Mouse (Mus musculus): ENCODE measurements around the gene Copb1. TPM values are rescaled to one million over a fixed set of nuclear protein-coding genes. Genes with fewer than 3 reads are reported as not detected.
"Not testable (repeated sequence)": the region's sequence is repeated elsewhere in the genome, so short reads cannot be mapped to it uniquely, and the experiment has no call there.

Gene Copb1
- total RNA-seq, 2 experiments from 2014 or later: 40.0 to 44.6 TPM

- DNase-seq (ENCODE audit: low spot score): no peak
- intact Hi-C loops (cut with DNase I): no loop called here
Observed at GRCm38 (mm10) chr7:114232982-114233381, 21.5 kb downstream of the Copb1 start.

DNA sequence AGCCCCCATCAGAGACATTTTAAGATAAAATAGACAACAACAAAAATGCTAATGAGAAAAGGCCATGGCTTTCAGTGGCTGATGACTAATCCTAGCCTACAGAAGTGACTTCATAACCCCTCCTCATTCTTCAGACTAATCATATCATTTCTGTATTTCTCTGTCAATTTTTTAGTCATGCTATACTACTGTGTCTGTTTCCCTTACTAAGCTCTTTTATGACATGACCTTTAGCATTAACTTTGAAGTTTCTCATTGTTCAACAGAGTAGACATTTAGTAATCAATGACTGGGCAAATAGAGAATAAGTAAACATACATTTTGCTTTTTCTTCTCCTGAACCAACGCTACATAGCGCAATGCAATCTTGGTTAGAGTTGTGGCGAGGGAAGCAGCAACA is 22.7 kb downstream of the Copb1 start:
- intact Hi-C loops (cut with DNase I): no loop called here
- no peak for DNase-seq (ENCODE audit: low spot score)

DNA sequence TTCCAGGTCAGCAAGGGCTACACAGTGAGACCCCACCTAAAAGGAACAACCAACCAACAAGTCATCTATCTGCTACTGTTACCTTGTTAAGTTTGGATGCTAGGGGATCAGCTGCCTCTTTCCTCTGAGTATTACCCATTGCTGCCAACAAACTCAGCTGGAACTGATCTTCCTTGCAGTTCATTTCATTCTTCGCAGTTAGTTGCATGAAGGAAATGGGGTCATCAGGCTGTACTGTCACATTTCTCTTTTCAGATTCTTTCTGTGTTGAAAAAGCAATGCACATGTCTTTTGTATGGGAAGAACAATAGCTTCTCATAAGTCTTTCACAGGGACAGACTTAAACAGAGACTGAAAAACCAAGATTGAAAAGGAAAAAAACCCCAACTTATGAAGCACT is 28.0 kb downstream of the Copb1 start:
- intact Hi-C loops (cut with DNase I): no loop called here
- DNase-seq (ENCODE audit: low spot score): no peak

- intact Hi-C loops (cut with DNase I): no loop called here
Observed at GRCm38 (mm10) chr7:114220433-114220832, 34.1 kb downstream of the Copb1 start.

DNA sequence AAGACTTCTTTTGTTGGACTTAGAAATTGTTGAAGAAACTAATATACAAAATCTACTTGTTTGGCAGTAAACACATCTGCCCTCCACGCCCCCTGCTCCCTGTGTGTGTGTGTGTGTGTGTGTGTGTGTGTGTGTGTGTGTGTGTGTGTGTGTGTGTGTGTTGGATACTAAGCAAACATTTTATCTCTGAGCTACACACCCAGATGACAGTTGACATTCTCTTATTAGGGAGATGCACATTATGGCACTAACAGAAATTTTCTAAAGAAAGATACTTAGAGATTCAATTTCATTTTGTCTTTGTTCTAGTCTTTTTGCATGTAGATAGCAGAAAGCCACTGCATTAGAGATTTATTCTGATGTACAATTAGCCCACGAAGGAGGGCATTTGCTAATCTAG is 37.6 kb downstream of the Copb1 start:
- no peak for DNase-seq (ENCODE audit: low spot score)
- intact Hi-C loops (cut with DNase I): no loop called here

More at GRCm38 (mm10) chr7:114220433-114220832, 34.1 kb downstream of the Copb1 start:
- no peak for DNase-seq (ENCODE audit: low spot score)

- no peak for DNase-seq (ENCODE audit: low spot score)
- intact Hi-C loops (cut with DNase I): loop anchor here (5.0 kb wide), 1 partner anchor 97 kb away; the partner anchor contains the start of gene Rras2
Observed at GRCm38 (mm10) chr7:114214385-114214784, 40.1 kb downstream of the Copb1 start.

GRCm38 (mm10) chr7:114213537-114213936 is 41.0 kb downstream of the Copb1 start:
- DNase-seq (ENCODE audit: low spot score): no peak

GRCm38 (mm10) chr7:114210618-114211017 is 43.9 kb downstream of the Copb1 start:
- no peak for DNase-seq (ENCODE audit: low spot score)
- intact Hi-C loops (cut with DNase I): loop anchor here (5.0 kb wide), 1 partner anchor 93 kb away; the partner anchor contains the start of gene Rras2

More at GRCm38 (mm10) chr7:114213537-114213936, 41.0 kb downstream of the Copb1 start:
- intact Hi-C loops (cut with DNase I): loop anchor here (1.0 to 5.0 kb wide), 2 partner anchors 96 to 146 kb away; partner anchors contain the start of gene Rras2

DNA sequence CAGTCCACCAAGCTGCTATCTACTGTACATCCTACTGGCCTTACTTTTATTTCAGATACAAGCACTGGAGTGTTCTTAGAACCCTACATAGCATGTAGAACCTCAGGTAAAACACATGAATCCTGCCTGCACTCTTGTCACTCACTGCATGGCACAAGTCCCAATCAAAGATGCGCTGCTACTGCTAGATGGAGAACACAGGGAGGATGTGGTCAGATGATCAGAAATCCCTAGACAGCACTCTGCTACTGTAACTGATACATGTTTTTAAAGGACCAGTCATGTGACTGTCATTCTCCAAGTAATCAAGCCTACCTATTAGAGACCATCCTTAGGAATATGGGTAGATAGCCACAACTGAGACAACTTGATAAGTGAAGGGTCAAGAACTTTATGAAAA is 44.7 kb downstream of the Copb1 start:
- no peak for DNase-seq (ENCODE audit: low spot score)
- intact Hi-C loops (cut with DNase I): loop anchor here (5.0 kb wide), 1 partner anchor 93 kb away; the partner anchor contains the start of gene Rras2

DNA sequence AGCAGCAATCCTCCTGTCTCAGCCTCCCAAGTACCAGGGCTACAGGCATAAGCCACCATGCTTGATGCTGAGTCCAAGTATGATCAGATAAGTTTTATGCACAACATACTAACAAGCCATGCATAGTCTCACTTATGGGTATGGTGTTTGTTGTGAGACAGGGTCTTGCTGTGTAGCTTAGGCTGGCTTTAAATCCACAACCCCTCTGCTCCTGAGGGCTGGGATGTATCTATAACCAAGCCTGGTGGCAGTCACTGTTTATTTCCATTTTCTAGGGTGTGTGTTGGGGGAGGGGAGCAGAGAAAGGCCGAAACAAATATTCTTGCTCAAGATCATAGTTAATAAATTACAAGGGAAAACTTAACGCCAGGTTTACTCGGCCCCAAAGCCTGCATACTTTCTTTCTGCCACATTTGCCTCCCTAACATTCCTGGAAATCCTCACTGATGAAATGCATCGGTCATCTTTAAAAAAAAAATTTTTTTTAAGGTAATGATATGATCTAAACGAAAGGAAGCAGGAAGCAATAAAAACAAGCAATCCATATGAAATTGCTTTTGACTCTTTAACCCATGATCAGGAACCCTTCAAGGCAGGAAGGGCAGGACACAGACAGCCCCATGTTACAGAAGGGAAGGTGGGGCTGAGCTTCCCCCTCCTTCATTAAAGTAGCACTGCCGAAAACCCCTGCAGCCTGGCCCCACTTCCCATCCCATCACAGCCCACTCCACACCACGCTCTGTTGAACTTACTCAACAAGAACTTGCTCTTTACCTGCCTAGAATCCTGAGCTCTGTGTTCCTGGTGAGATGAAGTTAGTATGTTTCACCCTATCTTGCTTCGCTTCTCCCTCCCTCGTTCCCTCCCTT is 50.8 kb downstream of the Copb1 start:
- no peak for DNase-seq (ENCODE audit: low spot score)
- intact Hi-C loops (cut with DNase I): no loop called here

DNA sequence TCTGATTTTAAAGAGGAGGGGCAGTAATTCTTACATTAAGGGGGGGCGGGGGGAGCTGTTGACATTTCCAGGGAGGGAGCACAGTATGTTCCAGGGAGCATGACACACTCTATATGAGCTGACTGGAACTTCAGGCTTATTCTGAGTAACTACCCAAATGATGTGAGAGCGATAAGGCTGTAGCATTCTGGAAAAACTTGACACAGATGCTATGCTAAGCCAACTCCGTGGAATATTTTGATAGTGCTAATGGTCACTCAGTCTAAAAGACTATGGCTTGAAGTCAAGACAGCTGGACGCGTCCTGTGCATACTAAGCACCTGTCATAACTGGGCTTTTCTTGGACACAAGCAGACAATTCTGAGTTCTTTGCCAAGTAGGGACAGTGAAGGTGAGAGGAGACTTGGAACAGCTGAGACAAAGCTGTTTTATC is 51.5 kb downstream of the Copb1 start:
- no peak for DNase-seq (ENCODE audit: low spot score)
- intact Hi-C loops (cut with DNase I): no loop called here

- DNase-seq (ENCODE audit: low spot score): no peak
- intact Hi-C loops (cut with DNase I): no loop called here
Observed at GRCm38 (mm10) chr7:114200651-114201050, 53.9 kb downstream of the Copb1 start.

- intact Hi-C loops (cut with DNase I): no loop called here
- DNase-seq (ENCODE audit: low spot score): no peak
Observed at GRCm38 (mm10) chr7:114199428-114200110, 54.9 kb downstream of the Copb1 start.

DNA sequence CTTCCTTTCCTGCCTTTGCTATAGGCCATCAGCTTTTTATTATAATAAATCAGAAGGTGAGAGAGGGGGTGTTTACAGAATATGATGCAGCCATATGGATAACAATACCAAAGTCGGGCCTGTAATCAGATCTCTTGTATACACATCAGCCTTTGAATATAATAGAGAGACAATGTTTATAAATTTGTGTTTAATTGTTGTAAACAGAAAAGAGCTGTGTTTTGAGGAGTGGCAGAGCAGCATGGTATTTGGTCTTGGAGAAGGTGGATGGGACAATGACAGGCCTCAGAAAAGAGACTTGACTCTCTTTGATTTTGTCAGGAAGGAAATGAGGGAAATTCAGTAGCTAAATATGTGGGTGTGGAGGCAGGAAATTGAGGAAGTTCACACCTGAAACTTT is 56.3 kb downstream of the Copb1 start:
- DNase-seq (ENCODE audit: low spot score): no peak
- intact Hi-C loops (cut with DNase I): no loop called here

- intact Hi-C loops (cut with DNase I); DNase-seq (ENCODE audit: low spot score): not testable (repeated sequence)
Observed at GRCm38 (mm10) chr7:114196588-114196987, 57.9 kb downstream of the Copb1 start.

GRCm38 (mm10) chr7:114194788-114195187 is 59.7 kb downstream of the Copb1 start:
- intact Hi-C loops (cut with DNase I); DNase-seq (ENCODE audit: low spot score): not testable (repeated sequence)

DNA sequence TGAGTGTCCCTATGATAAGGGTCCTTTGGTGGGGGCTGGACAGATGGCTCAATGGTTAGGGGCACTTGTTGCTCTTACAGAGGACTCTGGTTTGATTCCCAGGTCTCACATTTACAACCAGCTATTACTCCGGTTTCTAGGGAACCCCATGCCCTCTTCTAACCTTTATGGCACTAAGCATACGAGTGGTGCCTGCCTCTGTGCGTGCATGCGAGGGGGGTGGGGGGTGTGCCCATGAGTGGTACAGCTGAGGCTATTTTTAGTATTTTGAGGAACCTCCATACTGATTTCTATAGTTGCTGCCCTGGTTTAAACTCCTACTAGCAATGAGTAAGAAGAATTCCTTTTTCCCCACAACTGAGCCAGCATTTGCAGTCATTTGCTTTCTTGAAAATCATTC is 60.3 kb downstream of the Copb1 start:
- intact Hi-C loops (cut with DNase I): no loop called here
- DNase-seq (ENCODE audit: low spot score): no peak

DNA sequence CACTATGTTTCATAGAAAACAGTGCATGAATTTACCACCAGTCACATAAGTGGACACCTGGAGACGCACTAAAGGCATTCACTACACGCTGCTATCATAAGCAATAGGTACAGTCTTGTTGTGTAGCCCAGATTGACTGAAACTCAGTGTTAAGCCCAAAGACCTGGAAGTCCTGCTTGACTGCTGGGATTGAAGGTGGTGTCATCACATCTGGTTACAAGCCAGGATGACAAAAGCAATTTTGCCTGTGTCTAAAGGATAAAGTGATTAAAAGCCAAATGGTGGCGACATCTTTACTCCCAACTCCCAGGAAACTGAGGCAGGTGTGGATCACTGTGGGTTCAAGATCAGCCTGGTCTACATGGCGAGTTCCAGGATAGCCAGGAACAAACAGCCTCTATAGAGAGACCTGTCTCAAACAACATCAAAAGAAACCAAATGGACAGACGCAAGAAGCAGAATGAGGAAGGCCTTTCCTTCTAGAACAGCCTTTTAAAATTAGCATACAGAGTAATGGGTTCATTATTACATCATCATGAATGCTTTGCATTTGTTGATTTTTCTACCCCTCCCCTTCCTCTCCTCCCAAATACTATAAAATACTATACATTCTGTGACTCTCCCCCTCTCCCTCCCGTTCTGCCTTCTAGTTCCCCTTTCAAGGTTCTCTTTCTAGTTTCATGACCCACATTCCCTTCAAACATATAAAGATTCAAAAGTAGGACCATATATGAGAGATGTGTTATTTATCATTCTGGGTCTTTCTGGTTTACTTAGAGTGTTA is 61.0 kb downstream of the Copb1 start:
- no peak for DNase-seq (ENCODE audit: low spot score)
- intact Hi-C loops (cut with DNase I): no loop called here

- intact Hi-C loops (cut with DNase I): no loop called here
- DNase-seq (ENCODE audit: low spot score): no peak
Observed at GRCm38 (mm10) chr7:114192581-114192980, 61.9 kb downstream of the Copb1 start.

GRCm38 (mm10) chr7:114183416-114183815 is 71.1 kb downstream of the Copb1 start:
- intact Hi-C loops (cut with DNase I): no loop called here
- DNase-seq (ENCODE audit: low spot score): no peak

All from heart, postnatal 25 days (tissue).